Mouse (Mus musculus): ENCODE results near the gene Tmem107.
A peak's percentile ranks its signal among the peaks of the same experiment; 100 is the strongest.

The Tmem107 gene

DNA sequence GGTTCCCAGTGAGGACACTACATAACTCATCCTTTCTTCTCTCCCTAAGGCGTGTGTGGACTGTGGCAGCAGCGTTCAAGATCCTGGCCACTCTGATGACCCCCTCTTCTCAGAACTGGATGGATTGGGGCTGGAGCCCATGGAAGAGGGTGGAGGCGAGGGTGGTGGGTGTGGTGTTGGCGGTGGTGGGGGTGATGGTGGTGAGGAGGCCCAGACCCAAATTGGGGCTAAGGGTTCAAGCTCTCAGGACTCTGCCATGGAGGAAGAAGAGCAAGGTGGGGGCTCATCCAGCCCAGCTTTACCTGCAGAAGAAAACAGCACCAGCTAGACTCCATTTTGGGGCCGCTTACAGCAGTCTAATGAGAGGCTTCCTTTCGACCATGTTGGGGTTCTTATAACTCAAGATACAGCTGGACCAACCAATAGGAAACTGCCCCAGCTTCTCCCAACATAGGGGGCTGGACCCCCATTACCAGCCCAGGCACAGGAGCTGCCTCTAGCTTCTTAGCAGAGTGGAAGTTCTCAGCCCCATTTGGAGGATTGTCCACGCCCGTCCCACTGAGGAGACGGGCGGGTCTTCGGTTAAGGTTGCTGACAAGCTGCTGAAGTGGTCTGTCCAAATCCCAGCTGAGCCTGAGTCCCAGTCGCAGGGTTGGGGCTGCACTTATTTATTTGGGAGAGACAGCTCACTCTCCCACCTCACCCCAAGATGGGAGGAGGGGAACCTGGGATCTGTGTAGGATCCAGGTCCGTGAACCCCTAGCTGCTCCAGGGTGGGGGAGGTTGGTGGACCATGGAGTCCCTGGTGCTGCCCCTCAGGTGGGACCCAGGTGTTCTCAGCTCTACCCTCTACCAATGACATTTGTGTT lies 38.7 kb downstream of the Tmem107 start:
- no peak for DNase-seq

DNA sequence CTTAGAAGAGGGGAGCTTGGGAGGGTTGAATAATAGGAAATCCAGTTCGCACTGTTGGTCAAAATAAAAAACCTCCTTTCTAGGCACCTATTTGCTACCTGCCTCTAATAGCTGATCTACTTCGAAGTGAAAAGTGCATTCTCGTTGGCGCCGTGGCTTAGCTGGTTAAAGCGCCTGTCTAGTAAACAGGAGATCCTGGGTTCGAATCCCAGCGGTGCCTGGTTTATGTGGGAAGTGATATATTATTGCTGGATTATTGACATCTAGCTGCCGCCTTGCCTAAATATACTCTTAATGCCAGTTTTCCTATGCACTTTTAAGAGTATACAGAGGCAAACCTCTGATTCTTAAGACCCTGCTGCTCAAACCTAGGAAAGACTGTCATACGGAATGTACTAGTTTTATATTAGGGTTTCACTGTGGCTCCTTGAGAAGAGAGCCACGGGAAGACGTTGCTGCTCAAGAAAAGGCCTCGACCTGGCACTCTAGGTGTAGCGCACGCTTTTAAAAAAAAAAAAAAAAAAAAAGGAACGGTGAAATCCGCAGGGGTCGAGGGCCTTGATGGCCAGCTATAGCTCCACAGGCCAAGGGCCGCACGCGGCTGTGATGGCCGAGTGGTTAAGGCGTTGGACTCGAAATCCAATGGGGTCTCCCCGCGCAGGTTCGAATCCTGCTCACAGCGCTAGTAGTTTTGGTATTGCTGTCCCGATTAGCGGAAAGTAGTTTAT lies 39.9 kb downstream of the Tmem107 start:
- DNase-seq = peak; percentile 84

DNA sequence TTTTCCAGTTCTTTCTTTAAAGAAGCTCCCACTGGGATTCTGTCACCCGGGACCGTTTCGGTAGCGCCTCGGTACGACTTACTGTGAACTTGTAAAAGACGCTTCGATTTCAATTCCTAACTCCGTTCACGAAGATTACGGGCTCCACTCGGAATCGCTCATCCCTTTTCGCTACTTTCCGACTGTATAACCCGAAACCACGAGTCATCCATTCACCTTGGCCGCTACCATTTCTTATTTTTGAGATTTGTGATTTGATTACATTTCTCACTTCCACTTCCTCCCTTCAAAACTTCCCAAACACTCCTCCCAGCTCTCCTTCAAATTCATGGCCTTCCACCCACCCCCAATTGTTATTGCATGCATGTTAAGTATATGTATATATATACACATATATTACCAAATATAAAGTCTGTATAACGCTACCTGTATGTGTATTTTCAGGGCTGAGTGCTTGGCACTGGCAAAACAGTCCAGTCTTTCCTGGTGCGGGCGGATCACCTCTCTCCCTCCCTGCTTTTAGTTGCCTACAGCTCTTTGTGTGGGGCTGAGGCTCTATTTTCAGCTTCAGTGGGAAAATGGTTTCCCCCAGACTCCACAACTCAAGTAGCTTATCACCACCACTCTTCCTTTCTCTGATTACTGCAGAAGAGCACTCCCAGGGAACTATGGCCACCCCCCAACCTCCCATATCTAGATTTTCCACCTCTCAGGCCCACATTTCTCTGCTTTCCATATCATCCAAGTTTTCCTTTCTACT lies 40.6 kb downstream of the Tmem107 start:
- no peak for DNase-seq

GRCm38 (mm10) chr11:69111865-69112264 lies 41.3 kb downstream of the Tmem107 start:
- no peak for DNase-seq

DNA sequence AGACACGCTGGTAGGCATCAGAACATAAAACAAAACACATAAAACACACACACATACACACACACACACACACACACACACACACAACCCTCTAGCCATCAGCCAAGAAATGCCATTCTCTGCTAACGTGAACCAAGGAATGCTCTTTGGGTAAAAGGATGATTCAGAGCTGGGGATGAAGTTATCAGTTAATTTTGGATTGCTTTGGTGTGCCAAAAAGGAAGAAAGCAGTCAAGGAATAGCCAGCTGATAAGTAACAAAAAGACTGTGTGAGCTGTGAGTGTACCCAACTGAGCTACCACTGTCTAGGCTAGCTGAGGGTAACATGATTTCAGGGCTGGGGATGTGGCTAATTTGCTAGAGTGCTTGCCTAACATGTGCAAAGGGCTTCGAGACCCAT lies 43.4 kb downstream of the Tmem107 start:
- DNase-seq = no peak

GRCm38 (mm10) chr11:69114621-69115020 lies 44.0 kb downstream of the Tmem107 start:
- no peak for DNase-seq

DNA sequence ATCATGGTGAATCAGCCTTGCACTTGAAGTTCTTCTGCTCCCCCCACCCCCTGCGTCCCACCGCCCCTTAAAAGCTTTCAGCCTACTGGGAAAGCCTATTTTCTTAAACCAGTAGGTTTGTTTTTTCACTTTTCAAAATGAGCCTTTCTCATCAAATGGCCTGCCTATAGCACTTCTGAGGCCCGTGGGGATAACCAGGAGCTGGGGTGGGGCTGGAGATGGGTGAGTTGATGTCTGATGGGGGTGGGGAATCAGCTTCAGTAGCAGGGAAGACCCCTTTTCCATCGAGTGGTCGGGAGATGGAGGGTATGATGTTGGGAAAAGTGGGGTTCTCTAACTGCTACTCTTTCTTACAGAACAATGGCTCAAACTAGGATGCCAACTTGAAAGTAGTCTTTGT lies 46.2 kb downstream of the Tmem107 start:
- no peak for DNase-seq

DNA sequence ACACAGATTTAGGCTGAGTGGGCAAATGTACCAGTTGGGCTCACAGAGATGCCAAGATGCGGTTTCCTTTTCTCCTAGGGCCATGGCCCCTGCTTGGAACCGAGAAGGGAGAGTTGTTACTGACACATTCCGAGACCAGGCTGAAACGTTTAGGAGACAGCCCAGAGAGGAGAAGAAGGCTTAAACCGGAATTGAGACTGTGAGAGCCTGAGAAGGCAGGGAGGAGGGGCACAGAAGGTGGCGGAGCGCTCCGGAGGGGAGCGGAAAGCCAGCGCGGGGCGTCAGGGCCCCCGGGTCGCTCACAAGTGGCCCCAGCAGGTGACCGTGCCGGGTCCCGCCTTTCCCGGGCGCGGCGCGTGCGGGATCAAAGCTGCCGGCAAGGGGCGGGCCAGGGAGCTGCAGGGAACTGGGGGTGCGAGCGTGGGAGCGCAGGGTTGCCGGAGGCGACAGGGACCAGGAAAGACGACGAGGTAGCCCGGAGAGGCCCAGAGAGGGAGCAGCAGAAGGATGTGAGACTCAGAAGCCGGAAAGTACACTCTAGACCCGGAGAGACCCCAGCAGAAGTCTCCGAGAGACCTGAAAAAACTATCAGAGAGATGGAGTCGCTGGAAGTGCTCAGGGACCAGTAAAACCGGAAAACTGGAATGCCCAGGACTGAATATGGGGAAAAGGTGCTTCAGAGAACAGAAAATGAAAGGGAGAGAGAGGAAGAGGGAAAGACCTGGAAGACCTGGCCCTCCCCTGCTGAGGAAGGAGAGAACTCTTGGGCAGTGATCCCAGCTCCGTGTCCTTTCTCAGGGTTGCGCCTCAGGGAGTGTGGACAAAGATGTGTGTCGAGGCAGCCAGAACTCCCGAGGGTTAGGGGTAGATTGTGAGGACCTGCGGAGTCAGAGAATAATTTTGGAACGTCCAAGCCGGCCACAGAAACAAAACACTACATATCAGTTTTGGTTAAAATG lies 47.4 kb downstream of the Tmem107 start:
- DNase-seq = peak; percentile 58

GRCm38 (mm10) chr11:69118765-69119164 lies 48.2 kb downstream of the Tmem107 start:
- peak; percentile 79 for DNase-seq

- DNase-seq = no peak
Observed at GRCm38 (mm10) chr11:69119446-69120155, 49.0 kb downstream of the Tmem107 start.

DNA sequence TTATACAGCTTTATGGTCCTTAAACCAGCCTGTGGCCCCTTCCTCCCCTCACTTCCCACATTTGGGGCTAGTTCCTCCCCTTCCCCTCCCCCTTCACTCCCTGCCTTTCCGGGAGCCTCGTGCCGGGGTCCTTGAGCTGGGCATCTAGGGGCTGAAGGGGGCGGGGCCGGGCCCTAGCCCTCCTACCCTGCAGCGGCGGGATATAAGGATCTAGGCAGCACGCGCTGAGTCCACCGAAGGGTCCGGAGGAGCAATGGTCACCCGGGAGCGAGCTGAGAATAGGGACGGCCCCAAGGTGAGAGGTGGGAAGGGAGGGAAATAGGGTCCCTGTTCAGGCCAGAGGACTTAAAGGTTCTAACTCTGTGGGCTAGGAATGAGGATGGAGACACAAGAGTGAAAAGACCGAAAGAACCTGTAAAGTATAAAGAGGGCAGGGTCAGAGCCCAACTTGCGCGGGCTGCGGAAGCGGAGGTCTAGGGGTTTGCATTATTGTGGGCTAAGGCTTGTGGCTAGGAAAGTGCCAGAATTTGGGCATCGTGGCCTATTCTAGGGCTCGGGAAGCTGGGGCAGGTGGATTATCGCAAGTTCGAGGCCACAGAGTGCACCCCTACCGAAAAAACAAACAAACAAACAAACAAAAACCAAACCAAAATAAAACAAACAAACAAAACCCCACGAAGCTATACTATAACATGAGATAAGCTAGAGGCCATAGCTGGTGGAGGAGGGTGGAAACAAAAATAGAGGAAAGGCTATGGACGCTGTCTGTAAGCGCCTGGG lies 49.8 kb downstream of the Tmem107 start, which contains the start of gene Hes7:
Hes7 (plus strand) TSS at position 184 of the 780 bp plus-strand sequence.
- no peak for DNase-seq

DNA sequence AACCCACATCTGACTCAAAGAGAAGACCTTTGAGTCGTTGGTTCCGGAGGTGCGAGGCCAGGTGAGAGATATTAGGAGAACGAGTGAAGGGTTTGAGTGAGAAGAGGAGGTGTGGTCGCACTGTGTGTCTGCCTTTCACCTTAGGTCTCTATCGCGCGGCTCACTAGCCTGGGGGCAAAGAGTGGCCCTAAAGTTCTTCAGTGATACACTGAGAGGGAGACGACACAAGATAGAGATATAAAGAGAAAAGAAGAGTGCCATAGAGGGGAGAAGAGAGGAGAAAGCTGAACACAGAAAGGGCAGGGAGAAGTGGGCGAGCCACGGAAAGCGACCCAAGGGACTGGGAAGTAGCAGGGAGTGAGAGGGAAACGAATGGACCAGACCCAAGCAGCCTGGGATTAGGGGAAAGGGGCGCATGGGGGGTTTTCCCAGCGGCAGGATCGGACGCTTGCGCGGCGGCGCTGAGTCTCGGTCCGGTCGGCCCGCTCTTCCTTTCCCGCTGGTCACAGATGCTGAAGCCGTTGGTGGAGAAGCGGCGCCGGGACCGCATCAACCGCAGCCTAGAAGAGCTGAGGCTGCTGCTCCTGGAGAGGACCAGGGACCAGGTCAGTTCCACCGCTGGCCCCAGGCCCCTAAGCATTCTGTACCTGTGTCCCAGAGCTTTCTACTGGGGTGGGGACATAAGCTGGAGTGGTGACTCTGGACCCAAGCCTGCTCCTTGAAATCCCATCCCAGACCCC lies 50.6 kb downstream of the Tmem107 start:
- no peak for DNase-seq

GRCm38 (mm10) chr11:69121741-69122335 lies 51.2 kb downstream of the Tmem107 start:
- DNase-seq = no peak

GRCm38 (mm10) chr11:69122336-69122951 lies 51.8 kb downstream of the Tmem107 start, which contains the start of gene 9130213A22Rik:
TSS of gene 9130213A22Rik (minus strand) at chr11:69122589.
- DNase-seq = peak; percentile 85

All from kidney, adult 11 months (tissue).